Mouse (Mus musculus) embryonic stem cell, embryonic (primary cell): ENCODE data around the gene Hykk.

ENCODE experiments used
- CTCF ChIA-PET, 4 experiments: fragments of 300-600 bp in 2 of 4; fragments of 350-600 bp in 2 of 4; sonication (Branson Sonifier 250); formaldehyde crosslinking; loops; one replicate each; lab custom pipeline; 2022; ENCODE audit warnings: inconsistent platforms in 2 of 4; lab: Charles Lee
- POLR2A ChIA-PET, 4 experiments: fragments of 300-600 bp in 2 of 4; fragments of 350-600 bp in 2 of 4; sonication (Branson Sonifier 250); formaldehyde crosslinking; loops; one replicate each; lab custom pipeline; 2022; ENCODE audit warnings: antibody characterized with exemption in 4 of 4, inconsistent platforms in 1 of 4; lab: Charles Lee

Hykk gene

GRCm38 (mm10) chr9:54917010-54917677 lies at the start of gene Hykk:
TSS of gene Hykk (plus strand) at chr9:54917283.
- CTCF ChIA-PET = interaction anchor here in 1 of 4 experiments (0.6 to 1.5 kb wide), 3 partner anchors 177 to 465 kb away, joined by 3 to 4 read pairs (median 4); no protein-coding TSS in a partner anchor

GRCm38 (mm10) chr9:54878759-54879158 lies 38.3 kb upstream of the Hykk start:
- POLR2A ChIA-PET = interaction anchor here in 3 of 4 experiments (0.6 to 2.5 kb wide), 19 partner anchors 9 to 333 kb away, joined by 3 to 11 read pairs (median 4); partner anchors contain the start of genes AY074887 (in 1 of the 3), Psma4 (in 1 of the 3) and Wdr61 (in 1 of the 3)

More at GRCm38 (mm10) chr9:54917010-54917677, at the start of gene Hykk:
- POLR2A ChIA-PET = interaction anchor here in 3 of 4 experiments (0.6 to 2.7 kb wide), 26 partner anchors 23 to 415 kb away, joined by 3 to 8 read pairs (median 4); partner anchors contain the start of genes Fbxo22 (in 2 of the 3), Ireb2 (in 2 of the 3), Wdr61 (in 2 of the 3) and AY074887 (in 1 of the 3)

GRCm38 (mm10) chr9:54892111-54892510 lies 25.0 kb upstream of the Hykk start:
- CTCF ChIA-PET = interaction anchor here in 1 of 4 experiments (0.7 kb wide), 1 partner anchor 154 kb away, joined by 9 read pairs; no protein-coding TSS in a partner anchor
- POLR2A ChIA-PET = interaction anchor here in 2 of 4 experiments (0.5 to 2.9 kb wide), 12 partner anchors 8 to 391 kb away, joined by 3 to 11 read pairs (median 4); partner anchors contain the start of genes Ireb2 (in 2 of the 2) and Dmxl2 (in 1 of the 2)

More at GRCm38 (mm10) chr9:54878759-54879158, 38.3 kb upstream of the Hykk start:
- CTCF ChIA-PET = interaction anchor here in 1 of 4 experiments (1.1 kb wide), 1 partner anchor 48 kb away, joined by 3 read pairs; no protein-coding TSS in a partner anchor

- POLR2A ChIA-PET = interaction anchor here in 1 of 4 experiments (1.1 to 1.5 kb wide), 5 partner anchors 9 to 67 kb away, joined by 3 to 5 read pairs (median 3); no protein-coding TSS in a partner anchor
- CTCF ChIA-PET = interaction anchor here in 2 of 4 experiments (1.6 to 2.4 kb wide), 1 partner anchor 66 kb away, joined by 4 to 5 read pairs; no protein-coding TSS in a partner anchor
Measured at GRCm38 (mm10) chr9:54897097-54897496, 20.0 kb upstream of the Hykk start.

GRCm38 (mm10) chr9:54909446-54909845 lies 7.6 kb upstream of the Hykk start:
- ChIA-PET CTCF (interaction anchor here in 1 of 4 experiments (0.7 kb wide), 1 partner anchor 76 kb away, joined by 16 read pairs; no protein-coding TSS in a partner anchor), POLR2A (interaction anchor here in 2 of 4 experiments (0.5 to 1.8 kb wide), 5 partner anchors 9 to 70 kb away, joined by 3 to 5 read pairs (median 4); no protein-coding TSS in a partner anchor)

- ChIA-PET CTCF (no interaction called here), POLR2A (interaction anchor here in 1 of 4 experiments (1.9 kb wide), 1 partner anchor 181 kb away, joined by 8 read pairs; the partner anchor contains the start of gene Wdr61)
Measured at GRCm38 (mm10) chr9:54915576-54915975, 1.5 kb upstream of the Hykk start.

GRCm38 (mm10) chr9:54916401-54916800 lies 682 bp upstream of the Hykk start:
- POLR2A ChIA-PET = interaction anchor here in 3 of 4 experiments (0.6 to 2.7 kb wide), 17 partner anchors 22 to 299 kb away, joined by 3 to 8 read pairs (median 4); partner anchors contain the start of genes Ireb2 (in 2 of the 3), Wdr61 (in 2 of the 3), AY074887 (in 1 of the 3) and Chrna5 (in 1 of the 3)

GRCm38 (mm10) chr9:54918191-54918590 lies 1.1 kb downstream of the Hykk start:
- ChIA-PET CTCF (interaction anchor here in 1 of 4 experiments (0.6 kb wide), 1 partner anchor 79 kb away, joined by 3 read pairs; no protein-coding TSS in a partner anchor), POLR2A (interaction anchor here in 3 of 4 experiments (0.7 to 2.7 kb wide), 16 partner anchors 9 to 298 kb away, joined by 3 to 7 read pairs (median 4); partner anchors contain the start of genes Ireb2 (in 2 of the 3), AY074887 (in 1 of the 3), Chrna5 (in 1 of the 3) and Fbxo22 (in 1 of the 3))

More at GRCm38 (mm10) chr9:54916401-54916800, 682 bp upstream of the Hykk start:
- CTCF ChIA-PET = interaction anchor here in 1 of 4 experiments (1.5 kb wide), 1 partner anchor 466 kb away, joined by 4 read pairs; no protein-coding TSS in a partner anchor

- POLR2A ChIA-PET = interaction anchor here in 3 of 4 experiments (0.7 to 2.7 kb wide), 9 partner anchors 10 to 290 kb away, joined by 3 to 7 read pairs (median 3); partner anchors contain the start of genes Fbxo22 (in 1 of the 3) and Wdr61 (in 1 of the 3)
- CTCF ChIA-PET = no interaction called here
Measured at GRCm38 (mm10) chr9:54918781-54919180, 1.7 kb downstream of the Hykk start.

- ChIA-PET CTCF (interaction anchor here in 1 of 4 experiments (0.5 kb wide), 1 partner anchor 63 kb away, joined by 3 read pairs; no protein-coding TSS in a partner anchor), POLR2A (interaction anchor here in 3 of 4 experiments (0.5 to 1.2 kb wide), 4 partner anchors 17 to 71 kb away, joined by 3 to 4 read pairs (median 4); partner anchors contain the start of gene Chrna5 (in 1 of the 3))
Measured at GRCm38 (mm10) chr9:54919946-54920345, 2.9 kb downstream of the Hykk start.

- POLR2A ChIA-PET = interaction anchor here in 1 of 4 experiments (1.2 kb wide), 1 partner anchor 12 kb away, joined by 4 read pairs; no protein-coding TSS in a partner anchor
- CTCF ChIA-PET = interaction anchor here in 1 of 4 experiments (0.8 kb wide), 1 partner anchor 254 kb away, joined by 3 read pairs; no protein-coding TSS in a partner anchor
Measured at GRCm38 (mm10) chr9:54930741-54931140, 13.7 kb downstream of the Hykk start.

- ChIA-PET CTCF (interaction anchor here in 1 of 4 experiments (0.7 kb wide), 1 partner anchor 47 kb away, joined by 3 read pairs; no protein-coding TSS in a partner anchor), POLR2A (interaction anchor here in 1 of 4 experiments (0.7 kb wide), 1 partner anchor 19 kb away, joined by 4 read pairs; the partner anchor contains the start of genes AY074887 and Psma4)
Measured at GRCm38 (mm10) chr9:54931765-54932164, 14.7 kb downstream of the Hykk start.

- ChIA-PET CTCF (interaction anchor here in 1 of 4 experiments (0.7 kb wide), 1 partner anchor 47 kb away, joined by 3 read pairs; no protein-coding TSS in a partner anchor), POLR2A (interaction anchor here in 1 of 4 experiments (0.6 to 0.7 kb wide), 2 partner anchors 12 to 18 kb away, joined by 3 to 4 read pairs; partner anchors contain the start of genes AY074887 and Psma4)
Measured at GRCm38 (mm10) chr9:54932379-54932778, 15.3 kb downstream of the Hykk start.

- ChIA-PET POLR2A (interaction anchor here in 3 of 4 experiments (0.6 to 1.2 kb wide), 4 partner anchors 9 to 731 kb away, joined by 3 read pairs; partner anchors contain the start of genes AY074887 (in 1 of the 3) and Psma4 (in 1 of the 3)), CTCF (interaction anchor here in 2 of 4 experiments (0.7 to 1.1 kb wide), 2 partner anchors 34 to 168 kb away, joined by 3 to 4 read pairs; no protein-coding TSS in a partner anchor)
Measured at GRCm38 (mm10) chr9:54942071-54942470, 25.0 kb downstream of the Hykk start.

- ChIA-PET POLR2A (interaction anchor here in 2 of 4 experiments (0.6 to 0.7 kb wide), 3 partner anchors 12 to 209 kb away, joined by 3 to 5 read pairs (median 4); no protein-coding TSS in a partner anchor), CTCF (interaction anchor here in 1 of 4 experiments (0.6 kb wide), 1 partner anchor 102 kb away, joined by 3 read pairs; no protein-coding TSS in a partner anchor)
Measured at GRCm38 (mm10) chr9:54944467-54944866, 27.4 kb downstream of the Hykk start.

- CTCF ChIA-PET = no interaction called here
- POLR2A ChIA-PET = interaction anchor here in 2 of 4 experiments (0.6 to 2.2 kb wide), 6 partner anchors 10 to 212 kb away, joined by 3 to 5 read pairs (median 4); partner anchors contain the start of genes Chrna5 (in 1 of the 2) and Wdr61 (in 1 of the 2)
Measured at GRCm38 (mm10) chr9:54946256-54946655, 29.2 kb downstream of the Hykk start.
